Mouse (Mus musculus) adipocyte (in vitro differentiated cells): ENCODE measurements around the gene Mettl8.

Experiments used
- DNase-seq: peaks from one replicate; pipeline ENCODE4 v3.0.0-alpha.2; 2016; ENCODE audit warnings: low spot score

Mettl8 gene

DNA sequence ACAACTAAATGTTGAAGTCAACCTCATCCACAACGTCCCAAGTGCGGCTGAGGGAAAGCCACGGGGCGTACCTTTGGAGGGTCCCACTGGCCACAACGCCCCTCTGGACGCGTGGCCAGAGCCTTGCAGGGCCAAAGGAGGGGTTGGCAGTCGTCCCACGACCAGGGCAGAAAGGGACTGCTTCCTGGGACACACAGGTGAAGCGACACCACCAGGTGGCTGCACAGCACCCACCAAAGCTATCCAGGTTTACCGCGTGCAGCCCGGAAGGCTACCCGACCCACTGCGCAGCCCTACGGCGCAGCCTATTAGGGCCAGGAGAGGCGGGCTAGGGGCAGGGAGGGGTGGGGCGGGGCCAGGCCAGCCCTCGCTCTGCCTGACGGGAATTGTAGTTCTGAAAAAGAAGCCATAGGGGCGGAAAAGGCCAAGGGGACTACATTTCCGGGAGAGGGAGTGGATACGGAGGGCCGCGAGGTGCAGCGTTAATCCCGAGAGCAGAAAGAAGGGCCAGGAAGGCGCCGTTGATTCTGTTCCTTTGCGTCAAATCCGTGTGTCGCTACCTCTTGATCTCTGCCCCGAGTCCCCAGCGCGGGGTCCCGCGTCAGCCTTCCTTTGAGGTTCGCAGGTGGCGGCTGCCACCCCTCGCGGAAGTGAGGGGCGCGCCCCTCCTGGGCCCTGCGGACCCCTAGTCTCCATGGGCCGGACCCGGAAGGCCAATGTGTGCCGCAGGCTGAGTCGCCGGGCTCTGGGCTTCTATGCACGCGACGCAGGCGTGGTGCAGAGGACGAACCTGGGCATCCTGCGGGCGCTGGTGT, at the start of gene Mettl8, which contains the start of gene Dcaf17:
Gene Mettl8 (minus strand): TSS at position 284 of the 815 bp plus-strand sequence.
Gene Dcaf17 (plus strand): TSS at position 29 of the 815 bp plus-strand sequence.
- DNase-seq, result peak; percentile 99

DNA sequence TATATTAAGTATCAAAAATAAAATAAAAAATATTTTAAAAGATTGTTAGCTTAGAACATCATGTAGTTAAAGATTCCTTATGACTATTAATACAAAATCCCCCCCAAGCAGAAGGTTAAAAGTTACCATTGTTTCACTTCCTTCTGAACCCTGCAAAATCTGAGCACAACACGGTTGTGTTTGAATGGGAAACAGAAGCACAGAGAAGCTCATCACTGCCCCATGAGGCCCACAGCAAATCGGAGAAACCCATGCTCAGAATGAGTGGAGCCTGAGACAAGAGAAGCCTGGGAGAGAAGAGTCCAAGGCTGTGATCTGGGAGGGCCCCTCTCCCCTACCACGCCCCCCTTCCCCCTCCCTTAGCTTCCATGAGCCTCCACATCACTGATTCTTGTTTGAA, 49.3 kb upstream of the Mettl8 start:
- no peak for DNase-seq

DNA sequence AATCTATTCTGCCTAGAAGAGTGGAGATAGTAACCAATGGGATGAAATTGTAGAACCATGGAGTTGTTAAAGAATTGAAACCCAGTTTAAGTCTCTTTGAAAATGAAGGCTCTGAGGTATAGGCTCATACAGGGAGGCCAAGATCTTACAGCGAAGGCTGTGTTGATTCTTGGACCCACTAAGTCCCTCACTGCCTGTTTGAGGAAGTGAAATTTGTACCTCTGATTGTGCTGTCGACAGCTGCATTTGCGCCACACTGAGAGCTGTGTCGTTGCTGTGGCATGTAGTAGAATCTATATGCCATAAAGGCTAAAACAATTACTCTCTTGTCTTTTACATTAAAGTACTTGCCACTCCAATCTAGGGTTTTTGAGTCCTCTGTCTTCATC, 47.9 kb upstream of the Mettl8 start:
- DNase-seq, result no peak

- no peak for DNase-seq
These were observed 47.4 kb upstream of the Mettl8 start for GRCm38 (mm10) chr2:71102621-71103291.

GRCm38 (mm10) chr2:71096170-71096569, 40.8 kb upstream of the Mettl8 start:
- no peak for DNase-seq

- no peak for DNase-seq
These were observed 35.5 kb upstream of the Mettl8 start for GRCm38 (mm10) chr2:71090660-71091445.

DNA sequence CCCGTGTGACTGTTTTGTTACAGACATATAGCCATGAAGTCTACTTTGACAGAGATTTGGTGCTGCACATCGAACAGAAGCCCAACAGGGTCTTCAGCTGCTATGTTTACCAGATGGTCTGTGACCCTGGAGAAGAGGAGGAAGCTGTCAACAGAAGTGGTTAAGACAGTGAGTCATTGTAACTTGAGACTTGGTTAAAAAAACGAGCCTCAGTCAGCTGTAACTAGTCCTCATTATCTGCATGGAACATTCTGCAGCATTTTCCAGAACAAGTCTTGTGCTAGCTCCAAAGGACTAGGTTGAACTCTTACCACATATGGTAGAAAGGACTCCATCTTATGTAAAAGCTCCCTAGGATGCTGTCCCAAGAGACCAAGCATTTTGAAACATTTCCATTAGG, 34.4 kb upstream of the Mettl8 start:
- DNase-seq, result no peak

- no peak for DNase-seq
These were observed 28.2 kb upstream of the Mettl8 start for GRCm38 (mm10) chr2:71083454-71084193.

DNA sequence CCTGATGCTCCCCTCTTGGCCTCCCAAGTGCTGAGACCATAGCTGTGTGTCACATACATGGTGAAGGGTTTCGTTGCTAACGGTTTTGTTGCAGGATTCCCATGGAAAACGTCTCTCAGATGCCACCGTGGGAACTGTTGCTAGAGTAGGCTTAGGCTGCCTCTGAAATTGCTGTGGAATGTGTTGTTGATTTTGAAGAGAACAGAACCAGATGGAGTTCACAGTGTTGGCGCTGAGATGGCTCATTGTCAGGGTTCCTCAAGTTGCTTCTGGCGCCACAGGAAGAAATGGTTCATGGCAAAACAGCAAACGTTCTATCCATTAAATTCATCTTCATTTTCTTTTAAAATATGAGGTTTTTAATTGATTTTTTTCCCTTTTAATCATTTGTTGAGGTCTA, 27.0 kb upstream of the Mettl8 start:
- DNase-seq, result no peak

DNA sequence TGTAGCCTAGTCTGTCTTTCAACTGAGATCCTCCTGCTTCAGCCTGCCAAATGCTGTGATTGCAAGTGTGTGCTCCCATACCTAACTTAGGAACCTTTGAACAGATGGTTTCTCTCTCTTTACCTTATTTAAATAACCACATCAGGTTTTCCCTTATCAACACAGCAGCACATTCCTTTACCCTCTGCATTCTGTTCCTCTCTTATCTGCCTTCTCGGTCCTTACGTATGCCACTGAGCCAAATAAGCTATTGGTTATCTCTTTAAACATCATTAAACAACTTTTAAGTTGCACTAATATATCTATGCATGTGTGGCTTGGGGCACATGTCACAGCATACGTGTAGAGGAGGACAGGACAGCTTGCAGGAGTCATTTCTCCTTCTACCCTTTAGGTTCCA, 18.4 kb upstream of the Mettl8 start:
- DNase-seq, result no peak

DNA sequence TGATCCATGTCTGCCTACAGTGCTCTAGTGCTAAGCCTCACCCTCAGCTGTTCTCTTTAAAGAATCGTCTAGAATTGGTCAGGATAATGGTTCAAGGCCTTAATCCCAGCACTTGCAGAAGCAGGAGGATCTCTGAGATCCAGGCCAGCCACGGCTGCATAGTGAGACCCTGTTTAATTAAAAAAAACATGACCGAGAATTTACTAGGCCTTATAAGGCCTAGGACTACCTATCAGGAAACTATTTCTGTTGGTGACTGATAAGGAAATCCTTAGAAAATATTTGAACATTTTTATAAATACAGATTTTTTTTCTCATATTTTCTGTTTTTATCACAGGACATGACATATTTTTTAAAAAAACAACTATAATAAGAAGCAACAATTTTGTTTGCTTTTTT, 17.9 kb upstream of the Mettl8 start:
- DNase-seq, result no peak

GRCm38 (mm10) chr2:71071601-71072000, 16.2 kb upstream of the Mettl8 start:
- no peak for DNase-seq

DNA sequence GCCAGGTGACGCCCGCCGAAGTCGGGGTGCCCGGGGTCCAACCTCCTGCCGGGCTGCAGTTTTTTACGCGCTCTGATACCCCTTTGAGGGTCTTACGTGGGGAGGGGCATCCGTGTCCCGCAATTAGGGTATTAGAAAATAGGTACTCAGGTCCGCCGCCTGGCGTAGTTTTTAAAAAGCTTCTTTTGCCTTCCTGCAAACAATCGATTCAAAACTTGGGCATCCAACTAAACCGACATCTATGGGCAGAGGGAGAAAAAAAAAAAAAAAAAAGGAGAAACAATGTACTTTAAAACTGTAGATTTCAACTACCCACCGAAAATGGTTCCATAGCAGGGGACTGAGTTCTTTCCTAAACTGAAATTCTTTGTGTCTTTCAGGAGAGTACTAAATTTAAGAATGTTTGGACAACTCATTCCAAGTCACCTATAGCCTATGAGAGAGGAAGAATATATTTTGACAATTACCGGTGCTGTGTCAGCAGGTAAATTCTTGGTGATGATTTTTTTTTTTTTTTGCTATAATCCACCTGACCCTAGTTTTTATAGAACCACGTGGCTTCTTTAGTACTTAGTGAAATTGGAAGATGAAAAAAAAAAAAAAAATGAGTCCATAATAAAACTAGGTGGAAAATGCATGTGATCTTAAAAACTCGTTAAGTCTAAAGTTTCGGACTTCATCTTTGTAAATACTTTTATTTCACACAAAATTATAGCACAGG, 892 bp upstream of the Mettl8 start:
- DNase-seq, result peak; percentile 48

GRCm38 (mm10) chr2:71054716-71055115, 667 bp downstream of the Mettl8 start:
- DNase-seq, result peak; percentile 18

DNA sequence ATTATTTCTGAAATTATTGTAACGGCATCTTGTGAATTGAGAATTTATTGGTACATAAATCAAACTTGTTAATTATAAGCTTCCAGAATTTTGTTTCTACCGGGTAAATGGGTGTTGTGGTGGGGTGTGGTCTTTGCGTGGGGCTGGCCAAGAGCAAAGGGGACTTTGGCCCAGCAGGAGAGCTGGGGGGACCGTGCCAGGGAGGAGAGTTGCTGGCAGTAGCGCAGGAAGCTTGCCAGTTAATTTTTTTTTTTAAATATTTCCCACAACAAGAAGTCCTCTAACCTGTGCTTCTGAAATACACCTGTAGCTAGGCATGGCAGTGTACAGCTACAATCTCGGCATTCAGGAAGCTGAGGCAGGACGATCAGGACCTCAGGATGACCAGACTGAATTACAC, 4.9 kb downstream of the Mettl8 start:
- no peak for DNase-seq

- DNase-seq, result no peak
These were observed 6.5 kb downstream of the Mettl8 start for GRCm38 (mm10) chr2:71048896-71049295.

DNA sequence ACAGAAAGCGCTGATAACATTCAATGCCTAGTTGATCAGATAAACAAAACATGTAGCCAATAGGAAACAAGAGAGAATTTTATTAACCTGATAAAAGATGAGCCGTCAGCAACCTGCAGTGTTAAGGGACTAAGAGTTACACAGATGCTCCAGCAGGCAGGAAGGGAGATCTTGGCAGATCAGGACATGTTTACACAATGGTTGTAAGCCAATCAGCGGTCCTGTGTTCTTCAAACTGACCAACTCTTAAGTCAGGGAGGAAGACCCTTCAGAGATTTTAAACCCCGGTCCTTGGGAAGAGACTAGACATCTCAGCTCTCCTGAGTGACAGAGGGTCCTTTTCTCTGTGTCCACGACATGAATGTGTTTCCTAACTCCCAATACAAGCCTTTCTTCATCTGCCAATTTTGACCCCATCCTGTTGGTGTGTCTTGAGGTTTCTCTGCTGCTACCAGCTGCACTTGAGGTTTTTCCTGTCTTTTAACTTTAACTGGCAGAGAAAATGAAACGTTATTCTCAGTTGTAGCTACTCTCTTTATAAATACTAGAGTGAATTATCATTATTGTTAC, 8.5 kb downstream of the Mettl8 start:
- DNase-seq, result no peak

- no peak for DNase-seq
These were observed 9.2 kb downstream of the Mettl8 start for GRCm38 (mm10) chr2:71046151-71046550.

DNA sequence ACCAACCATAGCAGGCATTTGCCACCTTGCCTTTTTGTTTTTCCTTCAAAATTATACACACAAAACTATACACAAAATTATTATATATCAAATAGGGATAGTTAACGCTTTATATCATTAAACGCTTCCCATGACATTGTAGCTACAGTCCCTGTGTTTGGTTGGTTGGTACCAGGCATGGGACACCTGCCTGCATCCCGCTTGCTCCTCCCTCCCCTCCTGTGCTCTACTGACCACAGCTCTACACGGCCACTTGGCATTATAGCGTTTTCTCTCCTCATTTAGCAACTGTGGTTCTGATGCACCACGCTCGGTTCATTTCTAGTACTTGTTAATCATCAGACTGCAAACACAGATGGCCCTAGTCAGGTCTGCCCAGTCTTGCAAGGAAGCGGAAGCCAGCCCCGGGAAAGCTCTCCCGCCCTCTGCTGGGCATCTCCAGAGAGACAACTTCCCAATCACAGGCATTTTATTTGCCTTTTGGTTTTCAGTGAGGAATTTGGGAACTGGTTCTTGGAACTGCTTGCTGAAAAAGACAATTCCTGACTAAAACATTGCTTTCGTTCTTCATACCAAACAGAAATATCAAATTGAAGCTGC, 15.8 kb downstream of the Mettl8 start:
- DNase-seq, result peak; percentile 79

- no peak for DNase-seq
These were observed 17.9 kb downstream of the Mettl8 start for GRCm38 (mm10) chr2:71037447-71037846.

DNA sequence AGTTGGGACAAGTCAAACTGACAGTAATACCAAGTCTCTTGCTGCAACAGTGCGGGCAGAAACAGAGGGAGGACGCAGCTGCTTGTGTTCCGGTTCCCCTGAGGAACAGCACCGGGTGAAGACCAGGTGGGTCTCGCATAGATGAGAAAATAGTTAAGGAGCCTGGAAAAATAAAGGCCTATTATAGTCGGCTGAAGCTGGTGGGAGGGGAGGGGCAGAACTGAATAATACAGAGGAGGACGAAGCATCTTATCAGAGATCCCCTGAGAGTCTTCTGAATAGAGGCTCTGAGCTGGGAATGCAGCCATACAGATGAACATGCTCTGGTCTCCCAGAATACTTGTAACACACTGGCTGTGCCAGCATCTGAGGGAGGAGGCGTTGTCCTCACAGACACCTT, 21.4 kb downstream of the Mettl8 start:
- DNase-seq, result no peak
